Mouse (Mus musculus): ENCODE results near the gene Nek1.
A peak's percentile ranks its signal among the peaks of the same experiment; 100 is the strongest.

- TF ChIP-seq POLR2A (IDR thresholded peaks at IDR 0.05; ENCODE audit: control insufficient read depth in 1 of 2, insufficient read depth in 1 of 2, low read depth in 1 of 2, low read length in 2 of 2, poor library complexity in 1 of 2) (no peak), ZKSCAN1 (IDR thresholded peaks at IDR 0.05; ENCODE audit: low read depth, low read length) (no peak), CTCF (IDR thresholded peaks at IDR 0.05 in 2 of 3, conservative IDR thresholded peaks at IDR 0.05 in 1 of 3; ENCODE audit: control insufficient read depth in 1 of 3, insufficient read depth in 1 of 3, low read depth in 2 of 3, low read length in 3 of 3, poor library complexity in 1 of 3, severe bottlenecking in 1 of 3) (no peak), KAT2A (conservative IDR thresholded peaks at IDR 0.05; ENCODE audit: low read depth, low read length) (no peak), HCFC1 (IDR thresholded peaks at IDR 0.05; ENCODE audit: low read depth, low read length) (0 out of 2 replicates have a peak, but pooled peaks have one; percentile 24), MYB (IDR thresholded peaks at IDR 0.05; ENCODE audit: low read depth, low read length) (no peak), MAFK (IDR thresholded peaks at IDR 0.05; ENCODE audit: borderline replicate concordance, low read depth, low read length) (no peak)
Measured at GRCm38 (mm10) chr8:60965306-60965705, 27.7 kb upstream of the Nek1 start.

All from MEL (cell line).